Mouse (Mus musculus) liver, adult 2 months (tissue): ENCODE results near the gene Sypl2.
A peak's percentile ranks its signal among the peaks of the same experiment; 100 is the strongest.

Experiments used
- CTCF ChIP-seq: fragments of 200-500 bp; IDR thresholded peaks from 2 replicates; pipeline ENCODE4 v1.5.1; 2011; ENCODE audit warnings: low read depth, low read length, control low read depth
- POLR2A ChIP-seq: fragments of 200-500 bp; IDR thresholded peaks from 2 replicates; pipeline ENCODE4 v1.6.1; 2011; ENCODE audit warnings: low read length, control low read depth; ENCODE audit not compliant: insufficient read depth; ENCODE audit errors: extremely low read depth

DNA sequence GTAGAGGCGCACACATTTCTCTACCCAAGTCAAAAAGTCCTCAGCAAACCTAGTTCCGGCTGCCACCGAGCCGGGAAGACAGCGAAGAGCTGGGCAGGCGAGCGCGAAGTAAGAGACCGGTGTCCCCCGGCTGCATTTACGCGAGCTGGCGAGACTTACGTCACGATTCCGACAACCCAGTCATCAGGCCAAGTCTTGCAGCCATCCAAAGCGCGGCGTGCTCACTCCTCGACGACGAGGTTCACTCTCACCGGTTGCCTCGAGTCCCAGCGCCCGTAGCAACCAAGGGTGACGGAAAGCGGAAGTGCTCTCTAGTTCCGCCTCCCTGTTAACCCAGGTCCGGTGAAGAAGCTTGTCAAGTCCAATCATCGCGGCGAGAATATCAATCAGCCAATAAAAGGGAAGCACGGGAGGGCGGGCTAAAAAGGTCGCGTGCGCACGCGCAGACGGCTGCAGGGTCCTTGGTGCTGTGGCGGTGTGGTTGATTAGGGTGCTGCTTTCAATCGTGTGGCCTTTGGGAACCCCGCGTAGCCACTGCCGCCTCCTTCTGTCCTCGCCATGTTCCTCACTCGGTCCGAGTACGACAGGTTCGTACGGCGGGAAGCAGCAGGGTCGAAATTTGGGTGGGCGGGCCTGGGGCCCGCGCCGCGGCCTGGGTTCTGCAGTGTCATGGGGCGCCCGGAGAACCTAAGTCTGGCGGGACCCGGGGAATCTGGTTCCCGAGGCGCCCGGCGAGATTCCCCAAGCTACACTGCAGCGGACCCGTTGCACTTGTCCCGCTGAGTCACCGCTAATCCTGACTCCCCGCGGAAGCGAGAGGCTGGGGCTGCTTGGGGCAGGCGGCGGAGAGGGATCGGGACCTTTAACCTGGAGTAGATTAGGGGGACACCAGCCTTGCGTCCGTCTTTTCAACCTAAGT lies 30.5 kb upstream of the Sypl2 start, which contains the start of gene Psma5:
- TF ChIP-seq CTCF, result no peak
- TF ChIP-seq POLR2A, result 0 out of 2 replicates have a peak, but pooled peaks have one; percentile 34
